Mouse (Mus musculus): ENCODE data around the gene Ikzf3.

The Ikzf3 gene

DNA sequence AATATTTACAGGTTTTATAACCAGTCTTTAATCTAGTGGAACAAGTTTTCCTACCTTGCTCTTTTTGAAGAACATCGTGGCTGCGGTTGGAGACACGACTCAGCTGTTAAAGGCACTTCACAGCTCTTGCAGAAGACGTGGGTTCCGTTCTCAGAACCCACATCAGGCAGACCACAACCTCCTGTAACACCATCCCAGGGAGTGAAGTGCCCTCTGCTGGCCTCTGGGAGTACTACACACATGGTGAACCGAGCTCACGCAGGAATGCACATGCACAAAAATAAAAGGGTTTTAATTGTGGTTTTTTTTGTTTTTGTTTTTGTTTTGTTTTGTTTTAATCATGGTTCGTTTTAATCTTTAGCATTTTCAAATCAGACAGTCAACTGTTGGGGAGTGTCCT lies 22.5 kb upstream of the Ikzf3 start:
- peak; percentile 20 for DNase-seq (ENCODE audit: low read depth, low spot score)

DNA sequence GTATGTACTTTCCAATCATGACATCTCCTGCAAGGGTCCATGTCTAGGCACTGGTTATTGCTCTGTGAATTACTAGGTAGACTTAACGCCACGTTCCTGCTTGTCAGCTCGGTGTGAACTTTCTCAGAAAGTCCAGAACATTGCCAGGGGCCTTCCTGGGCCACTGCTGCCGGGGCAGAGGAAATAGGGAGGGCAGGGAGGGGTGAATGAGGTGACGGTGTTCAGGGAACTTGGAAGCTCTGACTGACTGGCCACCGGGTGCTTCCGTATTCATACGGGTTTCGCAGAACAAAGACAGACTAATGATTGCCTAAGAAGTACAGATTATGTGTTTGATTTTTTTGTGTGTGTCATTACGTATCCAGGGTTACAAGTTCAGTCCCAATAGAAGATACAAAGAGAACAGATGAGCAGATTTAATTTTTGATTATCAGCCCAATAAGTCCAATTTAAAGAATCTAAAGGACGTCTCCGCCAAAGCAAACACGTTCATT lies 18.1 kb upstream of the Ikzf3 start:
- no peak for DNase-seq (ENCODE audit: low read depth, low spot score)

- no peak for DNase-seq (ENCODE audit: low read depth, low spot score)
These were observed 17.2 kb upstream of the Ikzf3 start for GRCm38 (mm10) chr11:98563025-98563424.

DNA sequence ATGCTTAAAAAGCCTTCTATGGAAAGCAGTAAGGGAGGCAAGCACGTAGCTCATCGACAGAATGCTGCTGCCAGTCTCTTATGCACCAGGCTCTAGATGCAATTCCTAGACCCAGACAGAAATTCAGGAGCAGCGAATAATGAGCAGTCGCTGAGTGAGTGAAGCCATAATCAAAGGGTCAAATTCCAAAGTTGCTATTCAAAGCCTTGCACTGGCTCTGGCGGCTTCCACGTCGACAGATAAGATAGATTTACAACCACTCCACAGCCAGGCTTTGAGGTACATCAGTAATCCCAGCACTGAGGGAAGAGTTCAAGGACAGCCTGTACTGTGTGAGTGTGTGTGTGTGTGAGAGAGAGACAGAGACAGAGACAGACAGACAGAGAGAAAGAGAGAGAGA lies 15.1 kb upstream of the Ikzf3 start:
- DNase-seq (ENCODE audit: low read depth, low spot score): no peak

- DNase-seq (ENCODE audit: low read depth, low spot score): peak; percentile 11
These were observed 9.4 kb upstream of the Ikzf3 start for GRCm38 (mm10) chr11:98555124-98555700.

GRCm38 (mm10) chr11:98553966-98554365 lies 8.1 kb upstream of the Ikzf3 start:
- no peak for DNase-seq (ENCODE audit: low read depth, low spot score)

DNA sequence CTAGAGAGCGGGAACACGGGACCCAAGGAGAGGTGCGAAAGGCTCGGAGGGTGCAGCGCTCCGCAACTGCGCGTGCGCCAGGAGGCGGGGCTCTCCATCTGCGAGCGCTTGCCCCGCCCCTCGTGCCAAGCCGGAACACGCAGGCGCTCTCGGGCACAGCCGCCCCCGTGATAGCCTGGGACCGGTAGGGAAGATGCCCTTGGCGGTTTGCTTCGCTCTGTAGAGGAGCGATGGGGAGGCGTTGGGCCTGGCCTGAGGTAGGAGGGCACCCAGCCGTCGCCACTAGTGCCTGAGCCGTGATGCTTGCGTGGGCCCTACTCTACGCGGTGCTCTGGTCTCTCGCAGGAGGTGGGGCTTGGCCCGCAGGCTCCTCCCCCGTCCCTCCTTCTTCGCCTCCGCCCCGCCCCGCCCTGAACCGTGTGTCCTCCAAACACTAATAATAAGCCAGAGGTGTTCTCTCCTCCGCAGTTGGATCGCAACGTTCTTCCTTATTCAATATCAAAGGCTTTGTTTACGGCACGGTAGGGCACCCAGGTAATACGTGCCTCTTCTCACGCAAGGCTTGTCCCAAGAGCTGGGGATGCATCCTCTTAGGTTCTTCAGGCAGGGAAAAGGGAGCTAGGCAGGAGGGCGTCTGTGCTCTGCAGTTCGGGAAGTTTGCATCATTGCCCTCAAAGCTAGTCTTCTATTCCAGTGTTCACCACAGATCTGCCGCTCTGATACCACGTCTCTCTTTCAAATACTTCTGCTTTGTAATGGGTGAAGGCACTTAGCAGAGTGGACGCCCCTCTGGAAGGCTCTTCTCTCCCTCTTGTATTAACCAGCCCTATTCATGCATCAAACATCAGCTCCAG lies 5.4 kb upstream of the Ikzf3 start, which contains the start of gene Zpbp2:
Gene Zpbp2, plus strand, starts transcription at position 123 of the 854 bp plus-strand sequence.
- DNase-seq (ENCODE audit: low read depth, low spot score): peak; percentile 66

GRCm38 (mm10) chr11:98550311-98550974 lies 4.6 kb upstream of the Ikzf3 start:
- DNase-seq (ENCODE audit: low read depth, low spot score): no peak

- peak; percentile 10 for DNase-seq (ENCODE audit: low read depth, low spot score)
These were observed 3.5 kb upstream of the Ikzf3 start for GRCm38 (mm10) chr11:98549363-98549762.

DNA sequence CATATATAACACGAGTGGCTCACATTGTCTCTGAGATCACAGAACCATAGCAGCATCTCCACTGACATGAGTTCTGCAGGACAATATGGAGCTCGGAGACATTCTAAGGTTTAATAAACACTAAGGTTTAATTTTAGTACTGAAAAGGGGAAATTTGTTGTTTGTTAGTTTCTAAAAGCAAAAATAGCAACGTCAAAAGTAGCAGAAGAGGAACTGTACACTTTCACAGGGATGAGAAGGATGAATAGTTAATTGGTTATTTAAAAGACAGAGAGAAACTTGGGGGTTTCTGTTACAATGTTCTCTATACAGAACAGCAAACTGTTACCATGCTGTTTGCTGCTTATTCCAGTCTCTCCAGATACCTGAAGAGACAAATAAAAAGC lies 1.5 kb upstream of the Ikzf3 start:
- no peak for DNase-seq (ENCODE audit: low read depth, low spot score)

GRCm38 (mm10) chr11:98546529-98547307 lies 887 bp upstream of the Ikzf3 start:
- no peak for DNase-seq (ENCODE audit: low read depth, low spot score)

DNA sequence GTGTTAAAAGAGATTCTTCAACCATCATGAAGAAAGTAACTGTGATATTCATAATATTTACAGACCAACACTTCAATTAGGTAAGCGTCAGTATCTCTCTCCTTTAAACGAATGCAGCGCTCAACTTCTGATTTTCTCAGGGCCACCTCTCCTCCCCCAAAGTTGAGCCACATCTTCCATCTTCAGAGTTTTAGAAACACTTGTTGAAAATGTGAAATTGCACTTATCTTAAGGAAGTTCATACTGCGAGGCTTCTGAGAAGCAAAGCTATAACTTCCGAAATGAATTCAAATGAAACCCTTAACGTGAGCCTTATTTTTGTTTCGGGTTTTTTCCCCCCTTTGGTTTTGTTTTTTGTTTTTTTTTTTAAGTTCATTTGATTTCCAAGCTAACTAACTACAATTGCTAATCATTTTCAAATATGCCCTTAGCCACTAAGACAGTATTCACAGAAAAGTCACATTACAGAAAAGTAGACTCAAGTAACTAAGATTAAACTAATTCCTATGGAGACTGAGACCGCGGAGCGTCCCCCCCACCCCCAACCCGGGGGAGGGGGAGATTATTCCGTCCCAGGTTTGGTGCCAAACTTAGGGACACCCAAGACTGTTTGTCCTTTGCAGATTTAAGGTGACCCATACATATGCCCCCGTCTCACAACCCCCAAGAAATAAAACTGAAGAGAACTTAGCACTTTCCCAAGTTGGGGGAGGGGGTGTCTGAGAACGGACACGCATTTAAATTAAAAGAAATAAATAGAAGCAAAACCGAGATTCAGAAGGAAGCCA lies 747 bp downstream of the Ikzf3 start:
- no peak for DNase-seq (ENCODE audit: low read depth, low spot score)

GRCm38 (mm10) chr11:98543414-98543813 lies 2.4 kb downstream of the Ikzf3 start:
- DNase-seq (ENCODE audit: low read depth, low spot score): no peak

DNA sequence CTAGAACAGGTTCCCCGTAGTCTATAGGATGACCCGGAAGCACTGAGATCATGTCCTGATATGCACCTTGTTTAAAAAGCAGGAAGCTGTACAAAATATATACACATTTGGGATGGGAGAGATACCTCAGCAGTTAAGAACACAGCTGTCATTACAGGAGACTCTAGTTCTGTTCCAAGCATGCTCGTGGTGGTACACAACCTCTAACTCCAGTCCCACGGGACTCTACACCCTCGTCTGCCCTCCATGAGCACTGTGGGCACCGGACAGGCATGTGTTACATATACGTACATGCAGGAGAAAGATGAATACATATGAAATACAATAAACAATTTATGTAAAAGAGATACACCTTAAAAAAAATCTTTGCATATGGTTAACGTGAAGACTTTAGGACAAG lies 3.3 kb downstream of the Ikzf3 start:
- DNase-seq (ENCODE audit: low read depth, low spot score): no peak

DNA sequence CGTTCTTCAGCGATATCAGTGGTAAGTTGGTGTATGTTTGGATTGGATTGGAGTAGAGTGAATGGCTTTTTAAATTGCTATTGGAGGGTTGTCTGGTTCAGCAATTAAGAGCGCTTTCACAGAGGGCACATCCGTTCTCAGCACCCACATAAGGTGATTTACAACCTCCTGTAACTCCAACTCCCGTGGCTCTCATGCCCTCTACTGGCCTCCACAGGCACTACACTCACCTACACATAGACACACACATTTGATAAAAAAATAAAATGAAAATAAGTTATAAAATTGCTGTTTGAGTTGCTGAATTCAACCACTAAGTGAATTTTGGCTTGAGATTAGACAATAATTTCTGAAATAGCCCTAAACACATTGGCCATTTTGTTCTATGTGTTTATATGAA lies 5.5 kb downstream of the Ikzf3 start:
- DNase-seq (ENCODE audit: low read depth, low spot score): peak; percentile 22

DNA sequence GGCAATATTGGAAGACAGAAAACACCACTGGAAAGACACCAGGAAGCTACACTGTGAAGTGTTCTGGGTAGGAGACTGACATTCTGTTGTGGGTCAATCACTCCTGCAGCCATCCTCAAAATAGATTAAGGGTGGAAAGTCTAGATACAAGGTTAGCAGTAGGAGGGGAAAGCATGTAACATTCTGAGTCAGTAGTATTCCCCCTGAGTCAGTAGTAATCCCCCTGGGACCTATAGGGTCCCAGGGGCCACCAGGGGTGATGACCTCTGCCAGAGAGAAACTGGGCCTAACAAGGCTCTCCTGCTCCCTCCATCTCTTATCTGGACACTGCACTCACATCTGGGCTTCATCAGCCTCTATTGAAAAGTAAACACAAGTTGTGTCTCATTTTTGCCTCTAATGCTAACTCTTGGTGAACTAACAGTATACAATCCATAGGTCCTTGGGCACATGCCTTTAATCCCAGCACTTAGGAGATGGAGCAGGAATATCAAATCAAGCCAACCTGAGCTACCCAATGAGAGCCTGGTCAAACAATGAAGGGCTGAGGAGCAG lies 8.3 kb downstream of the Ikzf3 start:
- DNase-seq (ENCODE audit: low read depth, low spot score): no peak

- no peak for DNase-seq (ENCODE audit: low read depth, low spot score)
These were observed 18.9 kb downstream of the Ikzf3 start for GRCm38 (mm10) chr11:98526824-98527461.

DNA sequence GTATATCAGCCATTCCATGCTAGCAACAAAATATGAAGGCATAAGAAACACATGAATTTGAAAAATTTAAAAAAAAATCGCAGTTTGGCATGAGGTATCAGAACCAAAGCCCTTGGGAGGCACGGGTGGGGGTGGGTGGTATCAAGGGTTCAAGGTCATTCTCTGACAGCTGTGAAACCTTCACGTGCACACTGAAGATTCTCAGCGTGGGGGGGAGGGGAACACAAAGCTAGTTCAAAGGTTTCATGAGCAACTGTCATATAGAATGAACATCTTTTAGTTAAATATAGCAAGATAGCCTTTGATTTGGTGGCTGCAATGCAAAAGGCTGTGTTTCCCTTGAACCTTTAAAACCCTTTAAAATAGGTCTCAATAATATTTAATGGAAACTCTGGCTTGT lies 20.7 kb downstream of the Ikzf3 start:
- no peak for DNase-seq (ENCODE audit: low read depth, low spot score)

- no peak for DNase-seq (ENCODE audit: low read depth, low spot score)
These were observed 25.4 kb downstream of the Ikzf3 start for GRCm38 (mm10) chr11:98520468-98520867.

GRCm38 (mm10) chr11:98513356-98513936 lies 32.4 kb downstream of the Ikzf3 start:
- no peak for DNase-seq (ENCODE audit: low read depth, low spot score)
